Mouse (Mus musculus) limb, embryonic 11.5 days (tissue): ENCODE results near the gene Wsb2. TPM values are rescaled to one million over a fixed set of nuclear protein-coding genes. Genes with fewer than 3 reads are reported as not detected.

Experiments used
- ATAC-seq: fragments of 200-750 bp; cut with Nextera tagmentation; 2 replicates; pipeline ENCODE4 v1.8.0; 2017; ENCODE audit warnings: low read depth; ENCODE audit not compliant: insufficient number of reproducible peaks, low FRiP score, low TSS enrichment
- DNase-seq: peaks from one replicate; pipeline ENCODE4 v3.0.0-alpha.2; 2015; ENCODE audit warnings: low spot score
- H3K27ac ChIP-seq: fragments of 300-500 bp; sonication (generic); replicated peaks from 2 replicates; pipeline ENCODE4 v1.5.1; 2014; ENCODE audit warnings: low read depth, mild to moderate bottlenecking, low read length
- H3K27me3 ChIP-seq: fragments of 300-500 bp; sonication (generic); 2 replicates; pipeline ENCODE4 v1.6.1; 2014; ENCODE audit warnings: mild to moderate bottlenecking, low read length, mixed read lengths; ENCODE audit not compliant: control insufficient read depth, insufficient read depth
- H3K36me3 ChIP-seq: fragments of 300-500 bp; sonication (generic); 2 replicates; pipeline ENCODE4 v1.6.1; 2014; ENCODE audit warnings: mild to moderate bottlenecking, low read length, moderate library complexity, mixed read lengths; ENCODE audit not compliant: control insufficient read depth, insufficient read depth
- H3K4me1 ChIP-seq: fragments of 300-500 bp; sonication (generic); 2 replicates; pipeline ENCODE4 v1.6.1; 2014; ENCODE audit warnings: low read length, mixed read lengths; ENCODE audit not compliant: control insufficient read depth, insufficient read depth
- H3K4me2 ChIP-seq: fragments of 300-500 bp; sonication (generic); 2 replicates; pipeline ENCODE4 v1.6.1; 2014; ENCODE audit warnings: low read depth, mild to moderate bottlenecking, moderate library complexity; ENCODE audit not compliant: severe bottlenecking
- H3K4me3 ChIP-seq: fragments of 300-500 bp; sonication (generic); 2 replicates; pipeline ENCODE4 v1.5.1; 2014; ENCODE audit warnings: low read depth, low read length
- H3K9ac ChIP-seq: fragments of 300-500 bp; sonication (generic); 2 replicates; pipeline ENCODE4 v1.6.1; 2014; ENCODE audit warnings: mild to moderate bottlenecking, low read length
- H3K9me3 ChIP-seq: fragments of 300-500 bp; sonication (generic); 2 replicates; pipeline ENCODE4 v1.6.1; 2016; ENCODE audit warnings: low read length; ENCODE audit not compliant: control insufficient read depth
- WGBS: fragments of 180-500 bp; shearing (Covaris S2); extraction: QIAGEN DNeasy Blood & Tissue Kit; methylation state at CpG from one replicate; pipeline ENCODE4 v1.1.7; 2014; 5-methylcytosine and 5-hydroxymethylcytosine counted together
- polyA plus RNA-seq: library from polyadenylated mRNA; unstranded; fragments of >200 nt; fragmentation: Nextera tagmentation; extraction: Ambion mirVana; gene quantifications from 2 replicates; pipeline ENCODE4 v1.2.1, GENCODE M21; 2014

Wsb2 gene
- polyA plus RNA-seq, 1 experiment from 2014 or later: 43.0 TPM

- Histone ChIP-seq H3K9ac (no peak overlapping the region), H3K27me3 (no peaks in the 10 kb centered on the region), H3K4me1 (peaks cover 13% of the 10 kb centered on the region), H3K27ac (no peak overlapping the region), H3K9me3 (no peaks in the 10 kb centered on the region), H3K36me3 (no peaks in the 10 kb centered on the region), H3K4me2 (no peak overlapping the region), H3K4me3 (no peak overlapping the region)
- DNase-seq (no peak), ATAC-seq (no peak)
- 50% methylated on average over 7 of the region's 7 CpGs for WGBS
Observed at GRCm38 (mm10) chr5:117359497-117360227, 2.6 kb downstream of the Wsb2 start.

GRCm38 (mm10) chr5:117360228-117360515, 3.1 kb downstream of the Wsb2 start:
- no peak for ATAC-seq
- Histone ChIP-seq H3K4me1 (peaks cover 13% of the 10 kb centered on the region), H3K27ac (no peak overlapping the region), H3K9ac (no peak overlapping the region), H3K9me3 (no peaks in the 10 kb centered on the region), H3K4me3 (no peak overlapping the region), H3K36me3 (no peaks in the 10 kb centered on the region), H3K27me3 (no peaks in the 10 kb centered on the region), H3K4me2 (no peak overlapping the region)
- WGBS: 56% methylated on average over 13 of the region's 13 CpGs
- no peak for DNase-seq

GRCm38 (mm10) chr5:117360631-117361541, 3.8 kb downstream of the Wsb2 start:
- Histone ChIP-seq H3K27me3 (no peaks in the 10 kb centered on the region), H3K9me3 (no peaks in the 10 kb centered on the region), H3K27ac (no peak overlapping the region), H3K4me1 (peaks cover 13% of the 10 kb centered on the region), H3K9ac (no peak overlapping the region), H3K36me3 (no peaks in the 10 kb centered on the region; the same call in 1 of the 2 replicates), H3K4me2 (no peak overlapping the region), H3K4me3 (no peak overlapping the region)
- ATAC-seq: no peak
- no peak for DNase-seq
- WGBS: 45% methylated on average over 13 of the region's 13 CpGs

- 91% methylated on average over 4 of the region's 4 CpGs for WGBS
- no peak overlapping the region for H3K27ac ChIP-seq
- no peak overlapping the region for H3K9ac ChIP-seq
- H3K4me1 ChIP-seq: peaks cover 13% of the 10 kb centered on the region
- H3K4me2 ChIP-seq: no peak overlapping the region
- H3K4me3 ChIP-seq: no peak overlapping the region
- no peaks in the 10 kb centered on the region for H3K9me3 ChIP-seq
- H3K36me3 ChIP-seq: no peaks in the 10 kb centered on the region; the same call in 1 of the 2 replicates
- no peak for ATAC-seq
- DNase-seq: no peak
- H3K27me3 ChIP-seq: no peaks in the 10 kb centered on the region
Observed at GRCm38 (mm10) chr5:117361590-117361989, 4.5 kb downstream of the Wsb2 start.

- WGBS: 72% methylated on average over 15 of the region's 15 CpGs
Observed at GRCm38 (mm10) chr5:117363066-117363782, 6.1 kb downstream of the Wsb2 start.

GRCm38 (mm10) chr5:117364821-117365220, 7.7 kb downstream of the Wsb2 start:
- Histone ChIP-seq H3K9me3 (no peaks in the 10 kb centered on the region), H3K36me3 (peaks cover 9% of the 10 kb centered on the region), H3K9ac (no peak overlapping the region), H3K4me1 (peaks cover 9% of the 10 kb centered on the region), H3K27me3 (no peaks in the 10 kb centered on the region), H3K27ac (no peak overlapping the region), H3K4me2 (no peak overlapping the region), H3K4me3 (no peak overlapping the region)
- DNase-seq (no peak), ATAC-seq (no peak)
- 84% methylated on average over 3 of the region's 3 CpGs for WGBS

More at GRCm38 (mm10) chr5:117363066-117363782, 6.1 kb downstream of the Wsb2 start:
- no peak overlapping the region for H3K4me2 ChIP-seq
- H3K4me1 ChIP-seq: peaks cover 13% of the 10 kb centered on the region
- H3K36me3 ChIP-seq: peaks cover 2% of the 10 kb centered on the region; the same call in 1 of the 2 replicates
- H3K9me3 ChIP-seq: no peaks in the 10 kb centered on the region
- no peak overlapping the region for H3K9ac ChIP-seq
- no peak for DNase-seq
- no peak overlapping the region for H3K4me3 ChIP-seq
- H3K27me3 ChIP-seq: no peaks in the 10 kb centered on the region
- ATAC-seq: no peak
- no peak overlapping the region for H3K27ac ChIP-seq

GRCm38 (mm10) chr5:117365904-117366561, 8.9 kb downstream of the Wsb2 start:
- H3K9me3 ChIP-seq: no peaks in the 10 kb centered on the region
- no peak overlapping the region for H3K9ac ChIP-seq
- H3K27me3 ChIP-seq: no peaks in the 10 kb centered on the region
- H3K4me2 ChIP-seq: no peak overlapping the region
- WGBS: 94% methylated on average over 13 of the region's 13 CpGs
- ATAC-seq (no peak), DNase-seq (no peak)
- no peaks in the 10 kb centered on the region for H3K4me1 ChIP-seq
- H3K36me3 ChIP-seq: peaks cover 11% of the 10 kb centered on the region
- H3K4me3 ChIP-seq: no peak overlapping the region
- no peak overlapping the region for H3K27ac ChIP-seq

- 50% methylated on average over 8 of the region's 8 CpGs for WGBS
- no peak overlapping the region for H3K4me3 ChIP-seq
- no peaks in the 10 kb centered on the region for H3K27me3 ChIP-seq
- H3K4me1 ChIP-seq: no peaks in the 10 kb centered on the region
- H3K36me3 ChIP-seq: peaks cover 12% of the 10 kb centered on the region
- no peak overlapping the region for H3K27ac ChIP-seq
- H3K9me3 ChIP-seq: no peaks in the 10 kb centered on the region
- H3K9ac ChIP-seq: no peak overlapping the region
- ATAC-seq (no peak), DNase-seq (no peak)
- H3K4me2 ChIP-seq: no peak overlapping the region
Observed at GRCm38 (mm10) chr5:117367206-117367605, 10.1 kb downstream of the Wsb2 start.
